Mouse (Mus musculus): Measurements from ENCODE around the gene Tecpr1.

Gene Tecpr1

DNA sequence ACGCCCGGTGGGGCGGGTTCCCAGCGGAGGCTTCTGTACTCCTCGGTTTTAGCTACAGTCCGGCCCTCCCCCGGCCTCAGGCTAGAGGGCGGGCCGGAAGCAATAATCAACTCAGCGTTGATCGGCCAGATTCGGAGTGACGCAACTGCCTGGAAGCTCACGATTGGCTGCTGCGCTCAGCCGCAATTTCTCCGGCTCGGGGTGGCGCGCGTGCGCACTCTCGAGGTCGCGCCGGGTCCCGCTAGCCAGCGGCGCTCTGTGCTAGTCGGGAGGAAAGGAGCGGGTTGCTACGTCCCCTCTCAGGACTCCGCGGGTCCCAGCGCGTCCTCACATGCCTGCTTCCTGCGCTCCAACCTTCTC, at the start of gene Tecpr1:
Gene Tecpr1 (minus strand): TSS at position 113 of the 360 bp plus-strand sequence.
- peak; percentile 76 for DNase-seq (ENCODE audit: extremely low read depth, low read depth, low spot score)

DNA sequence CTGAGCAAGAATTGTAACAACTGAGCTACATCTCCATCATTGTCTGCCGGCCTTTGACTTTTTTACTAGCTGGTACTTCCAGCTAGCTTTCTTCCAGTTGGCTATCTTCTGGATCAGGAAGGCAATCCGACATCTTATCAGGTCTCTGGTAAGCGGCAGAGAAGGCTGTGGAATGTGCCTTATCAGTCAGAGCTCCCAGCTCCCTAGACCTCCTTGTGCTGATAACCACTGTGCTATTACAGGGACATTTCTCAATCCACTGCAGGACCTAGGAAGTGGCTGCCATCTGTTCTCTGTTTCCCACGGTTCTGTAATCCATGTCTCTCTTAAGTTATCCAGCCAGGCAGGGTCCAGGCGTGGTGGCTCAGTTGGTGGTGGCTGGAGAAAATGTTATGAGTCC, 48.4 kb upstream of the Tecpr1 start:
- no peak for DNase-seq (ENCODE audit: extremely low read depth, low read depth, low spot score)

DNA sequence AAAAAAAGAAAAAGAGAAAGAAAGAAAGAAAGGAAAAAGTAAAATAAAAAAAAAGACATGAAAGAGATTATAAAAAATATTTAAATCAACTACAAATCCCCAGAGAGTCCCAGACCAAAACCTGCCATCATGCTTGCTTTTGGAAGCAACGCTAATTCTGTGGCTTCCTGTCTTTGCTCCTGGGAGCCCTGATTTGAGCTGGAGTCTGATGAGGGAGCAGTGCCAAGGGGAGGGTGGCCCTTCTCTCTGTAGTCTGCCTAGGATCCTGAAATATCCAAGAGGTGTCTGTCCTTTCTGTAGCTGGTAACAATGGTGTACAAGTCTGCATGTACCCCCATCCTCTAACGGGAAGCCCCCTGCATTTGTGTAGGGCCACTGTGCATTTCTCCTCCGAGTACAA, 47.7 kb upstream of the Tecpr1 start:
- no peak for DNase-seq (ENCODE audit: extremely low read depth, low read depth, low spot score)

DNA sequence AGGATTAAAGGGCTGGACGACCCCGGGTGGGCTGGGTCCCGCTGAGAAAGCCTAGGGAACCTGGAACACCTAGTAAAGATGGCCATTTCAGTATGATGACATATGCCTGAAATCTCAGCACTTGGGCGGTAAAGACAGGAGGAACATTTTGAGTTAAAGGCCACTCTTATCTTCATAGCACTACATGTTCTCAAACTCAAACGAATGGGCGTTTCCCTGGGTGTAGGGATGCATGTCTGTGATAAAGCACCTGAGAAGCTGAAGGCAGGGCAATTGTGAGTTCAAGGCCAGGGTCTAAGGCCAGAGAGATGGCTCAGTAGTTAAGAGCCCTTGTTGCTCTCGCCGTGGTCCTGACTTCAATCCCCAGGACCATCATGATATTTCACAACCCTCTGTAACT, 47.0 kb upstream of the Tecpr1 start:
- DNase-seq (ENCODE audit: extremely low read depth, low read depth, low spot score), result no peak

DNA sequence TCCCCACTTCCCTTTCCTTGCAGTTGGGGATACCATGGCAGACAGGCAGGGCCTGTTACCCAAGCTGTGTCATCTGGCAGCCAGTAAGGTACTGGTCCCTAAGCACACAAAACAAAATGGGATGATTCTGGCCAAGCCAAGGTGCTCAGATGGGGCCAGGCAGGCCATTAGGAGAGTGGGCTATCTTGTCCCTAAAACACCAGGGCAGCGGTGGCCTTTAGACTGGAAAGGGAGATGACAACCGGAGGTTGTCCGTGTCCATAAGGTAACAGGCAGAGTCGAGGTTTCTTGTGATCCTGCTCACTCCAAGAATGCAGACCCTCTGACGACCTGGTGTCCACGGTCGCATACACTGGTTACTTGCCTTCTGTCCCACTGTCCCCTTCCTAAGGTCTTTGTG, 46.5 kb upstream of the Tecpr1 start:
- no peak for DNase-seq (ENCODE audit: extremely low read depth, low read depth, low spot score)

DNA sequence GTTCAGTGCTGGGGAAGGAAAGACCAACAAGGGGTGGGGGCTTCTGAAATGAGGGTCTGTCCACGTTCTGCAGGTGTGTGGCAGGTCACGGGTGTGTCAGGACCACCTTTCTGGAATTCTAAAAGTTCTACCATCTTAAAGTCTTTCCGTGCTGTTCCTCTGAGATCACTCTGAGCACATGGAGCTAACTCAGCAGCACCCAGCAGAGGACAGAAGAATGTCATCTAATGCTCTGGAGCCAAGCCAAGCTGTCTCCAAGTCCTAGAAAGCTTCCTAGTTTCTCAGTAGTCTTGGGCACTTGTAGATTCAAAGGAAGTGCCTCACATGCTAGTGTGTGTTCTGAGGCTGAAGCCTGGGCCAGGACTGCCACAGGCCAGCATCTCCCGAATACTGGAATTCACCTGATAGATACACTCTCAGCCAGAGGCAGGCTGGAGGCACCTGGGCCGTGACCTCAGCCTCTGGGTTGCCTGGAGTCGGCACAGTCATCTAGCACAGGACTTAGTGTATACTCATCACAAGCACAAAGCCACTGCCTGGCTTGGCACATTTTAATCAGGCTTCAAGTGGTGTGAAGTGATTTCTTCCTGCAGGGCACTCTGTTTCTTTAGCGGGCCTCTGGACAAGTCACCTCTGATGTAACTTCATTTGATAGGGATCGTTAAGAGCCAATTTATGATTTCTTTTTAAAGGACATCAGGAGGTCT, 44.3 kb upstream of the Tecpr1 start:
- no peak for DNase-seq (ENCODE audit: extremely low read depth, low read depth, low spot score)

DNA sequence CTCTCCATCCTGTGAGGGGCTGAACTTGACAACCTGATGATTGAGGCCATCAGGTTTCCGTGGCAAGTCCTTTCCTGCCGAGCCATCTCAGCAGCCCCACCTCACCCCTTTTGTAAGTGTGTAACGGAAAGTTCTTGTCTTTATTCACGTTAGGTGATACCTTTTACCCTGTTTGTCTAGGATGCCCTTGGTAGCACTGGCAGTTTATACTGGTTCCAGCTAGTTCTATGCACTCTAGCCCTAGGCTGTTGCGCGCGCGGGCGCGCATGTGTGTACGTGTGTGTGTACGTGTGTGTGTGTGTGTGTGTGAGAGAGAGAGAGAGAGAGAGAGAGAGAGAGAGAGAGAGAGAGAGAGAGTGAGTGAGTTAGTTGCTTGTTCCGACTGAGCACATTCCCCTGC, 40.1 kb upstream of the Tecpr1 start:
- DNase-seq (ENCODE audit: extremely low read depth, low read depth, low spot score), result no peak

DNA sequence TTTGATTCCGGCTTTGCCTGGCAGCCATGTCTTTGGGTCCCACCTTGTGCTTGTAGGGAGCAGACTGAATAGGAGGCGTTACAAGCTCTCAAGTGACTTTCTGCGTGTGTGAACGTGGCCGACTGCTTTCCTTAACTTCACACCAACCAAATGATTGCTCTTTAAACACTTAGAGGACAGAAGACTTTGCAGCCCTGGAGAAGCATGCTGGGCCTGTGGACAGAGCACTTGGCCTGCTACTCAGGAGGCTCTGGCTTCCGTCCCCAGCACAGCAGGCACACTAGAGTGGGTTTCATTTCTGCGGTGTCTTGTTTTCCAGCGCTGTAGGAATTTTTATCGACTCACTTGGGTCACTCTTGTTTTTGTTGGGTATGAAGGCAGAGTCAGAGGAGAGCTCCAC, 39.7 kb upstream of the Tecpr1 start:
- DNase-seq (ENCODE audit: extremely low read depth, low read depth, low spot score), result no peak

DNA sequence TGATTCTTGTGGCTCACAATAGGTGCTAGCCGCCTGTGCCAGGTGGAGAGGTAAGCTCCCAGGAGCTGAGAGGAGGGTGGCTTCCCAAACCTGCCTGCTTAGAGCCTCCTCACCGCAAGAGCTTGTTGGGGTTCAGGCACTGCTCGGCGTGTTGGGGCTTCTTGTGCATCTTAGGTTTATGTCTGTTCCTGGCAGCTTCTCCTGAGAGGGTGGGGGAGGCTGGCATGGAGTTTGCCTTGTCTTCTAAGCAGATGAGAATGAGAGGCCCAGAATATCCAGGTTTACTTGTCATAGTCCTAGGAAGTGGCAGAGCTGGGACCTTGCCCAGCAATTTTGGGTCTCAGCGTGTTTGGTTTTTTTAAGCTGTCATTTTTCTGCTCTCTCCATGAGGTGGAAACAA, 38.4 kb upstream of the Tecpr1 start:
- DNase-seq (ENCODE audit: extremely low read depth, low read depth, low spot score), result no peak

DNA sequence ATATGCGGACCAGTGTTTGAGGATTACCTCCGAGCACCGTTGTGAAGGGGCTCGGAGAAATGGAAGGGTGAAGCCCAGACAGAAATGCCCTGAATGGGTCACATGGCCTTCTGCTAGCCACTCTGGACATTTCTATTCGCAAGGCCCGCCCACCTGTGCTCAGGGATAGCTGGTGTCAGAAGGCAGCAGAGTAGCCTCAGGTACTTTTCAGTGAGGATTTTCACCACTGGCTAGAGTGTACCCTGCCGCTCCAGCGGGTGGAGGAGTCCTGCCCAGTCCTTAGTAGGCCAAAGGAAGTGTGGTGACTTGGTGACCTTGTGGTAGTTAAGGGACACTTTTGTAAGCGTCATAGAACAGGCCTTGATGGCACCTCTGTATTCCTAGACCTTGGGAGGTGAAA, 37.9 kb upstream of the Tecpr1 start:
- DNase-seq (ENCODE audit: extremely low read depth, low read depth, low spot score), result no peak

DNA sequence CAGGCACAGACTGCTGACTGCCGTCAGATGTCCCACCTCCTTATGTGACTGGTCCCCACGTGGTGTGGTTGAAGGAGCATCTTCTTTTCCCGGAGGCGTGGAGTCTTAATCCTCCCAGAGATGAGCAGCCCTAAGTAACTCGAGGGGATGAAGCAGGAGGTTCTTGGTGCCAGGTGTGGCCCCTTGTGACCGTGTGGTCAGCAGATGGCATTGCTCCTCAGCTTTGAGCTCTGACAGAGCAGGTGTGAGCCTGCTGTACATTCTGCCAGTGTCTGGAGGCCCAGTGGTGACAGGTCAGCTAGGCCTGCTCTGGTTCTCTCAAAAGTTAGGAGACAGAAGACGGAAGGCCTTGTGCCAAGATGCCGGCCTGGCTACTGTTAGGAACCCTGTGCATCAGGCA, 37.0 kb upstream of the Tecpr1 start:
- no peak for DNase-seq (ENCODE audit: extremely low read depth, low read depth, low spot score)

DNA sequence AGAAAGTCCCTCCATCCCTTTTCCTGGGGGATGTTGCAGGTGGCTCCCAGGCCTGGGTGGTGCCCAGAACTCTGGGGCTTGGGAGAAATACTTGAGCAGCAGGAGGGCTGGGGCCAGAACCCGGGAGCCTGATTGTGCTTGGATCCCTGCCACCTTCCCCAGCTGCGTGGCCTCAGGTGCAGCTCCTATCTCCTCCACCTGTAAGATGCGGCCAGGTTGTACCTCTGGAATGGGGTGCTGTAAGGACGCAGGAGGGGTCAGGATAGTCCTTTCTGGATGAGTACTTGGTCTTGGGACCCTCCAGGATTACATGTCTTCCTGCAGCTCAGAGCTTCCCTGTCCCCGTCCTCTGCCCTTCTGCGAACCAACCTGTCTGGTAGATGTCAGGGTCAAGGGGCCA, 35.8 kb upstream of the Tecpr1 start:
- DNase-seq (ENCODE audit: extremely low read depth, low read depth, low spot score), result no peak

DNA sequence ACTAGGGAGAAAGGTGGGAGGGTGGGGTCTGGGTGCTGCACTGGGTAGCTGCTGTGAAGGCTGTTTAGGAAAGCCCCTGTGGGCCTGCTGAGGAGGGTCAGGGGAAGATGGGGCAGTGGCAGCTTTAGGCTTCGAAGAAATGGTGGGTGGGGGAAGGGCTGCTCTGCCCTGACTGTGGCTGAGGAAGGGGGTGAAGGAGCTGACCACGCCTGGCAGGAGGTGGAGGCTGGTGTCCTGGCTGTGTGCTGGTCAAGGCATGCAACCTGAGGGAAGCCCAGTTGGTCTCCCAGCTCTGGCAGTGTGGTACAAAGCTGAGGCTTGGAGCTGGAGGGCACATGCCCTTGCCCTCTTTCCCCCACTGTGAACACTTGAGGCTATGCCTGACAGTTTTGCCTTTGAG, 35.3 kb upstream of the Tecpr1 start:
- no peak for DNase-seq (ENCODE audit: extremely low read depth, low read depth, low spot score)

DNA sequence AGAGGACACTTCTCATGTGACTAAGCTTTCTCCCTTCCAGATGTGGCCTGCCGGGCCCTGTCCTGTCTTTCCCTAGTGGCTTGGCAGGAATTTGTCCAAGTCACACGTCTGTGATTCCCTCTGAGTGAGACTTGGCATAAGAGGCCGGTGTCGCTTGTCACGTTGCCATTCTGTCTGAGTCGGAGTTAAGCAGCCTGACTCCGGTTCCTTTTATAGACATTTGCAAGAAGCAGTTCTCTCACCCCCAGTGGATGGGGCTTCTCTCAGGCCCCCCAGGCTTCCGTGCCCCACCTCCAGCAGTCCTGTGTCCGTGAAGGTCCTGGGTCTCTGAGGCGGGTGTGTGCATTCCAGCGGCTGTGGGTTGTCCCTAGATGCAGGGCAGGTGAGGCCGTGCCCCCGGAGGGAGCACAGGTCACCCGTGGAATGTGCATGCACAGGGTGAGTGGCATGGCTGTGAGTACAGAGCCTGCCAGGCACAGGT, 34.8 kb upstream of the Tecpr1 start:
- no peak for DNase-seq (ENCODE audit: extremely low read depth, low read depth, low spot score)

DNA sequence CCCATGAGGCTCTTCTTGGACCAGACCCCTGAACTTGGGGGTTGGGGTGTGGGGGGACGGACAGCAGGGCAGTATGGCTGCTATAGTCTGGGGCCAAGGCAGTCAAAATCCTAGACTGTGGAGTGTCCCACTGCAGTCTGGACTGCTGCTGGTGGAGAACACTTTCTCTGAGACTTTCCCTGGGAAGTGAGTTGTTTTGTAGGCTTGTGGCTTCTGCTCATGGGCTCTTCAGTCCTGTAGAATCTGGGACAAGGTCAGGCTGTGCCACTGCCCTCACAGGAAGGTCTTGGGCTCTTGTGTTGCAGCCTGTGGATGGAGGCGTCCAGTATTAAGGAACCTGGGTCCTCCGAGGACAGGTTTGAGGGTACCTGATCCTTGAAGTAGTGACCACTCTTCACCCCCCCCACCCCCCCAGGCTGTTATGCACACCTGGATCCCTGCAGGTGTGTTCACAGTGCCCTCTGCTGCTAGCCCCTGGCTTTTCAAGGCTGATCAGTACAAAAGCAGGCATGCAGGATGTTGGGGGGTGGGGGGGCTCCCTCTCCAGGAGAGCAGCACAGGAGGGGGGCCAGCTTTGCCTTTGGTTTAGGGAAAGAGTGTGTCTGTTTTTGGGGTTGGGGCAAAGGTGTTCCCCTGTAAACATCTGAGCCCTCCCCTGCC, 34.2 kb upstream of the Tecpr1 start:
- DNase-seq (ENCODE audit: extremely low read depth, low read depth, low spot score), result no peak

DNA sequence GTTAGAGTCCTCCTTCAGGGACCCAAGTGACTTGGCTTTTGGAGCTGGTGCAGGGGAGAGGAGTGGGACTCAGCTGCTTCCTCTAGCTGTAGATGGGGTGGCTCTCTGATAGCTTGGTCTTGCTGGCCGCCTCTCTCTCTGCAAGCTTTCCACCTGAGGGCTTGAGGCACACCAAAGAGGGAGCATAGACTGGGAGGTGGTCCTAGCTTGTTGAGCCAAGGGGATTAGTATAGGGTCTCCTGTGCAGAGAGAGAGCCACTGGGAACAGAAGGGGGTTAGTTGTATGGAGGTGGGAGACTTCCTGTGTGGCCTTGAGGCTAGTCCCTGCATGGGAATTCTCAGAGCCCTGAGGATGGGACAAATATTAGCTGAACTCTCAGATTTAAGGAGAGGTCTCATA, 33.5 kb upstream of the Tecpr1 start:
- no peak for DNase-seq (ENCODE audit: extremely low read depth, low read depth, low spot score)

DNA sequence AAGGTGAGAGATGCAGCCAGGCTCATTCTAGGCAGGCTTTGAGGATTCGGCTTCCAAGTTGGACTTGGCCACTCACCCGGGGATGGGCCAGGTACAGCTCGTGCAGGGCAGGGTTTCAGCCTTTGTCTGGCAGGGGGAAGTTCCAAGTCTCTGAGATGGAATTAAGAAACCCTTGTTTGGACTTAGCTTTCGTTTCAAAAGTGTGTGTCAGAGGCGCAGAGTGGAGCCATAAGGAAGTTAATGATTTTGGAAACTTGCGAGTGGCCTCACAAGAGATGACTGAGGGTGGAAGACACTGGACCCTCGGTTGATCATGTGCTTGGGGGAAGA, 33.1 kb upstream of the Tecpr1 start:
- DNase-seq (ENCODE audit: extremely low read depth, low read depth, low spot score), result no peak

DNA sequence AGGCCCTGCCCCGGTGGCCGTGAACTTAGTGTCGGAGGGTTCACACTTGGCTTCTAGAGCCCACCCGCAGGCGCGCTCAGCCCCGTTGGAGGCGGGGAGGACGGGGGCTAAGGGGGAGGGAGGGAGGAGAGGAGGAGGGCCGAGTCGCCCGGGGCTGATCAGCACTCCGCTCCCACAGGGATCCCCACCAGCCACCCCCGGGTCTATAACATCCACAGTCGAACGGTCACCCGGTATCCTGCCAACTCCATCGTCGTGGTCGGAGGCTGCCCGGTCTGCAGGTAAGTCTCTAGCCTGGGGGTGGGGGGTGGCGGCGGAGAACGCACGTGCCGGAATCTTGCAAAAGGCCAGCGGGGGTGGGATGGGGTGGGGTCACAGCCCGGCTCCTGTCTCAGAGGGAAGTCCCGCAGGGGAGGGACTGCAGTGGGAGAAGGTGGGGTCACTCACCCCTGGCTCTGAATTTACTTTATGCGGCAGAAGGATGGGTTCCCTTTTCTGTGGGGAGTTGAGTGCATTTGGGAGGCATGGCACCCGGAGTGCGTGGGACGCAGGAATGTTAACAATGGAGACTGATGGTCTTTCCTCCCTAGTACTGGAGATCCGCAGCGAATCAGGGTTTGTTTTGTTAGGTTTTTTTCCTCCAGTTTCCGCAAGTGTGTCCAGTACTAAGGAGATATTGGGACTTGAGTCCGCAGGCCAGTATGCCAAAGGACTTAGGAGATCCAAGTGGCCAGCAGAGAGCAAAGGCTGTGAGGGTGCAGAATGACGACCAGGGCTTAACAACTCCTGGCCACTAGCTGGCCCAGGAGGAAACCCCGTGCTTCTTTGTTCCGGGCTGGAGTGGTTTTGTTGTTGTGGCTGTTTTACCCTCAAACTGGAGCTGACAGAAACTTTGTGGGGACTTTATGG, 32.5 kb upstream of the Tecpr1 start:
- DNase-seq (ENCODE audit: extremely low read depth, low read depth, low spot score), result no peak

DNA sequence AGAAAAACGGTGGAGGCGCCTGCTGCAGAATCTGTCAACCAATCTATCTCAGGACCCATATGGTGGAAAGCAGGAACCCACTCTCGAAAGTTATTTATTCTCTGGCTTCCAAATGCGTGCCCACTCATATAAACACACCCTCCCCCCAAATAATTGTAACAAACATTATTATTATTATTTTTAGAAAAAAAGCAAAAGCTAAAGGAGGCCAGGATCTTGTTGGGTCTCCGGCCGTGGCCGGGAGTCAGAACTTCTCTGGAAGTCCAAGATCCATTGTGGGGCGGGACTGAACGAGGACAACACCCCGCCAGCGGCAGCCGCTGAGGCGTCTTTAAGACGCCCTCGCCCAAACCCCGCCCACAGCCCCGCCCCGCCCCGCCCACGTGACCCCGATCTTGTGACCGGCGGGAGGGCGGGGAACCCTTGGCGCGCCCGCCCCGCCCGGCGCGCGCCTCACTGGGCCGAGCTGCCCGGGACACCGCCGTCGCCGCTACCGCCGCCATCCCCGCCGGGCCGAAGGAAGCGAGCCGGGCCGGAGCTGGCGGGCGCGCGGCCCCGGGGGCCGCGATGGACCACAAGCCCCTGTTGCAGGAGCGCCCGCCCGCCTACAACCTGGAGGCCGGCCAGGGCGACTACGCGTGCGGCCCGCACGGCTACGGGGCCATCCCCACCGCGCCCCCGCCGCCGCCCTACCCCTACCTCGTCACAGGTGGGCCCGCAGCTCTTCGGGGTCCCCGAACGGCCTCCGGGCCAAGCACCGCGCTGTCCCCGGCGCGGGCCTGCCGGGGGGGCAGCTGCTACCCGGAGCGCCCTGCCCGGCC, 31.6 kb upstream of the Tecpr1 start:
- no peak for DNase-seq (ENCODE audit: extremely low read depth, low read depth, low spot score)

DNA sequence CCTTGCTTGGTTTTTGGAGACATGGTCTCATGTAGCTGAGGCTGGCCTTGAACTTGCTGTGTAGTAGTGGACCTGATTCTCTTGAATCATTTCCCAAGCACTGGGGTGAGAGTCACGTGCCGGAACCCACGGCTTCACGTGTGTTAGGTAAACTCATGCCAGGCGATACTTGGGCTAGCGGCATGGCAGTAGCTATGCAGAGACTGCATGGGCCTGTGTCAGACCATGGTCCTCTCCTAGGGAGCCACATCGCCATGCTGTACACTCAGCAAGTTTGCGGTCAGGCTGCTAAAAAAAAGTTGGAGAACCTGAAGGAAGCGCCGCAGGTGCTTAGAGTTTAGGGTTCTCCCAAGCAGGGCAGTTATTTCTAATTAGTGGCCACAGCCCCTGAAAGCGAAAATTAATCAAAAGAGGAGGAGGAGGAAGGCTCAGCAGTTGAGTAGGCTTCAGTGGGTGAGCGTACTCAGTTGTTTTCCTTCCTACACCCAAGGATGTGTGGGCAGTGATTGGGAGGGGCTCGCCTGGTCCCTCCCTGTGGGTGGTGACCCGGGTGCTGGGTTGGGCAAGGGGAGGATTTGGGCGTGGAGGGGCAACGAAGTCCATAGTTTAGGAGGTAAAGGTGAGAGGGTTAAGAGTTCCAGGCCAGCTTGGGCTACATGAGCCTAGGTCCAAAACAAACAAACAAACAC, 30.9 kb upstream of the Tecpr1 start:
- DNase-seq (ENCODE audit: extremely low read depth, low read depth, low spot score), result peak; percentile 40

DNA sequence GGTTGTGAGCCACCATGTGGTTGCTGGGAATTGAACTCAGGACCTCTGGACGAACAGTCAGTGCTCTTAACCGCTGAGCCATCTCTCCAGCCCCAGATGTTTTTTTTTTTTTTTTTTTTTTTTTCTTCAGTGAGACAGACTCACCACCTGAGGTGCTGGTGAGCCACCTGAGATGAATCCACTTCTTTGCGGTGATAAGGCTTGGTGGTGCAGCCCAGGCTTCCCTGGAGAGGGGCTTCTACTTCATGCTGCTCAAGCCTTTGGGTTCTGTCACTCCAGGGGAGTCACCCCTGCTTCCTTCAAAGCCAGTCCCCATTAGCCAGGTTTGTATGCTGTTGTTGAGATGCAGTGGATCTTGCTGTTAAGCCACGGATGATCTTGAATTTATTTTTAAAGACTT, 29.8 kb upstream of the Tecpr1 start:
- DNase-seq (ENCODE audit: extremely low read depth, low read depth, low spot score), result no peak
